Mouse (Mus musculus) urinary bladder, postnatal 4 days (tissue): ENCODE results near the gene Elobl.
A peak's percentile ranks its signal among the peaks of the same experiment; 100 is the strongest.

Experiments used
- DNase-seq, 2 experiments: peaks; one replicate each; pipeline ENCODE4 v3.0.0; 2021 to 2022; ENCODE audit warnings: low spot score in 2 of 2

Elobl gene

DNA sequence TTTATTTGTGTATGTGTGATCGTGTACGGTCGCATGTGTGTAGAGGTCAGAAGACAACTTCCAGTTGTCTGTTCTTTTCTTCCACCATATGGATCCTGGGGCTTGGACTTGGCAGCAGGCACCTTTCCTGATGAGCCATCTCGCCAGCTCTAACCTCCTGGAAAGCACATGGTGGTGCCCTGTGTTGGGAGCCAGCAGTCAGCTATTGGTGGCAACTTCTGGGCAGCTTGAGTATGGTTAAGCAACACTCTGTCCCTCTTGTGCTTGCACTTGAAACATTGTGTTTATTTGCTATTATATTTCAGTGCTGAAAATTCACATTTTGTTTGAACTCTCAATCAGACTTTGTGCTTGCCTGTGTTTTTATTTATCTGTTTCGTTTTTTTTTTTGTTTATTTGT lies 22.2 kb upstream of the Elobl start:
- no peak for DNase-seq

DNA sequence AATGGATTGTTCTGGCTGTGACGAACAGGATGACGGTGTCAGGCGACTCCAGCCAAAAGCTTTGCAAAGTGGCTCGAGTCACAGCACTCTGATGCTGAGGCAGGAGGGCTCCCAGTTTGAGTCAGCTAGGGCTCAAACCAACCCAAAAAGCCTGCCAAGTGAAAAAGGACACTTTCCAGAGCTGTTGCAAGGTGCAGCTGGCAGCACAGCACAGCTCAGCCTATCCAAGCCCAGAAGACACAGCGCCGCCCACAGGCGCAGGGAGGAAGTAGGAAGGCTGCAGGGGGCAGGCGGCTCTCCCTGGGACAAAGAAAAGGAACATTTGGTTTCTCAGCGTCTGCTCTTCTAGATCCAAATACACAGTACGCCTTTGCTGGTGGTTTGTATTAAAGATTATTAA lies 19.9 kb upstream of the Elobl start:
- DNase-seq = no peak

DNA sequence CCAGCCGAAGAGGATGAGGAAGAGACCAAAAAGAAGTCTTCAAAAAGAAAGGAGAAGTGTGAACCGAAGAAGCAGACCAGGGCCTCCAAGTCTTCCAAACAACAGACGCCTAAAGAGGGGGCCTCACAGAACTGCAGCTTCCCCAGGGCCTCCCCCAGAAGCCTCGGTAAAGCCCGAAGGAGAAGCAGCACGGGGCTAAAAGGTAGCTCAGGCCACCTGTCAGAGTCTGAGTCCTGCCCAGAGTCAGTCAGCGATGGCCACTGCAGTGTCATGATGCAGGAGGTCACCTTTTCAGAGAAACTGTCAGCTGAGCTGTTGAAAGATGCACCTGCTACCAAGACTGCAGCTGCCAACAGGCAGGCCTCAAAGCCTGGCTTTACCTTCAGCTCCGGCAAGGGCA lies 14.6 kb upstream of the Elobl start:
- no peak for DNase-seq

DNA sequence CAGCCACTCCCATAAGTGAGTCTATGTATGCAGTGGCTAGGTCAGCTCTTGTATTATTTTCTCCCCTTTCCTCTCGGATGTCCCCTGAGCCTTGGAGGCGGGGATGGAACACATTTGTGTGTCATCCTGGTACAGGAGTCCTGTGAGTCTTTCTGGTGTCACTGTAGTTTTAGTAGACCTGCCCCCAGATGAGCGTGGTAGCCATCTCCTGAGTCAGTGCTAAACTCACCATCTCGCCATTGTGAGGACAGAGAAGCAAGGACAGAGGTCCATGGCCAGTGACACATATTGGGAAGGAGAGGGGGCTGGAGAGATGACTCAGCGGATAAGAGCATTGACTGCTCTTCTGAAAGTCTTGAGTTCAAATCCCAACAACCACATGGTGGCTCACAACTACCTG lies 10.5 kb upstream of the Elobl start:
- DNase-seq = no peak

DNA sequence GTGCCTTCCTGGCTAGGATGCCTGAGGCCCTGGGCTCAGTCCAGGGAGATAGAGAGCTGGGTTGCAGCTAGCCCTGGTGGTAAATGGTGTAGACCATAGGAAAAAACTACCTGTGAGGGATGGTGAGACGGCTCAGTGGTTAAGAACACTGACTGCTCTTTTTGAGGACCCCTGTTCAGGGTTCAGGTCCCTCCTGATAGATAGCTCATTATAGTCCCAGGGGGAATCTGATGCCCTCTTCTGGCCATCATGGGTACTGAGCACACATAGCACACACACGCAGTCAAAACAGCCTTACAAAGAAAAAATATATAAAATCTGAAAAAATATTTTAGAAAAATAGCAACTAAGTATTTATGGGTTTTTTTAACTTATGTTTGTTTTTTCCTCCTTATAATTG lies 9.6 kb upstream of the Elobl start:
- no peak for DNase-seq

DNA sequence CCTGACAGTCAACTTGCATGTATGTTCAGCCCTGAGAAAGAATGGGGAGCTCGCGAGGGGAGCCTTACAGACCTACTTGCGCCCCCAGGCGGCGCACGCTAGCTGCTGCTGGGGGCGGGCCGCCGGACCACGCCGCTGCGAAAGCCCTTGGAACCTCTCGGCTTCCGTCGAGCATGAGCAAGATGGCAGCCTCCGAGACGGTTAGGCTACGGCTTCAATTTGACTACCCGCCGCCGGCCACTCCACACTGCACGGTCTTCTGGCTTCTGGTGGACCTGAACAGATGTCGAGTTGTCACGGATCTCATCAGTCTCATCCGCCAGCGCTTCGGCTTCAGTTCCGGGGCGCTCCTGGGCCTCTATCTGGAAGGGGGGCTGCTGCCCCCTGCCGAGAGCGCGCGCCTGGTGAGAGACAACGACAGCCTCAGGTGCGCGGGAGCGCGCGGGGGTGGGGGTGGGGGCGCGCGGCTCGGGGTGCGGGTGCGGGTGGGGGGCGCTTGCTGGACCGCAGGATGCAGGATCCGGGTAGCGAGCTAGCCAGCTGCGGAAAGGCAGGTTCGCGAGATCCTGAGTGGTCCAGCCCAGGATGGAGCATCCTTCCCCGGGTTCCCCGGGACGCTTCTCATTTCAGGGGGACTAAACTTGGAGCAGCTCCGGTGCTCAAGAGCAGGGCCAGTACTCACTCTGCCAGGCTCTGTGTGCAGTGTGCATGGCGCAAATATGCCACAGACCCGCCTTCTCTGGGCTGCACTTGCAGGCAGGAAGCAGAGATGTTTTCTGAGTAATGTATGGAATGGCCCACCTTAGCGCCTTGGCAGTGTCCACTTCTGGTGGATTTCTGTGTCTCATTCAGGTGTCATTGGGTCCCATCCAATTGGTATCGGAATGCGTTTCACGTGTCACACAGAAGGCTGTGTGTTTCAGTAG lies 7.3 kb upstream of the Elobl start:
- peak; percentile 87 to 92 for DNase-seq

DNA sequence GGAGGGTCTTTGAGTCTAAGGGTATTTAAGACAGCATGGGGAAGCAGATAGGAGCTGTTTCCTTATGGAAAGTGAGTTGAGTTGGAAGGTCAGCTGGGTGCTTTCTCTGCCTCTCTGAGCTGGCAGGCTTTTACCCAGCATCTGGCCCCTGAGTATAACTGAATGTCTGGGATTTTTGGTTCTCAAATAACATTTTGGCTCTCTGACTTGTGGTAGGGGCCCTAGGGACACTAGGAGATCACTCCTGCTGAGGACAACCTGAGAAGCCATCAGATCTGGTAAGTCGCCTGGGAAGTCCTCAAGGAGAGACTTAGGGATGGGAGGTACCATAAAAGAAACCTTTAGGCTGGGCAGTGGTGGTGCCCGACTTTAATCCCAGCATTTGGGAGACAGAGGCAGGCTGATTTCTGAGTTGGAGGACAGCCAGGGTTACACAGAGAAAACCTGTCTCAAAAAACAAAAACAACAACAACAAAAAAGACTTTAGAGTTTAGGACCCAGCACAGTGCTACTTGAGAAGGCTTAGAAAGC lies 3.5 kb upstream of the Elobl start, which contains the start of gene Coil:
Gene Coil, plus strand, starts transcription at position 51 of the 531 bp plus-strand sequence.
- DNase-seq = peak; percentile 41 to 72

DNA sequence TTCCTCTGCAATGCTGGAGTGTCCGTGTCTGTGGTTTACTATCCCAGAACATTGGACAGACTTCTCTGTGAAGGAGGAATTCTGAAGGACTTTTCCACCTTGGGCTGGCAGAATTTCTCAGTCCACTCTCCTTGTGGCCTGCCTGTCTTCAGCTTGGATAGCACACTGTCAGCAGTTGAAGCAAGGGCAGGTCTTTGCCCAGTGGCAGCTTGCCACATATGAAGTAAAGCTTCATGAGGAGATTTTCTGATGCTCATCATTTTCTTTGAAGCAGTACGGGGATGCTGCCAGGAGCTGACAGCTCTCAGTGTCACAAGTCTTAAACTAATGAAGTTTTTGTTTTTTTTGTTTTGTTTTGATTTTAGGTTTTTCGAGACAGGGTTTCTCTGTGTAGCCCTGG lies 7.9 kb downstream of the Elobl start:
- no peak for DNase-seq

DNA sequence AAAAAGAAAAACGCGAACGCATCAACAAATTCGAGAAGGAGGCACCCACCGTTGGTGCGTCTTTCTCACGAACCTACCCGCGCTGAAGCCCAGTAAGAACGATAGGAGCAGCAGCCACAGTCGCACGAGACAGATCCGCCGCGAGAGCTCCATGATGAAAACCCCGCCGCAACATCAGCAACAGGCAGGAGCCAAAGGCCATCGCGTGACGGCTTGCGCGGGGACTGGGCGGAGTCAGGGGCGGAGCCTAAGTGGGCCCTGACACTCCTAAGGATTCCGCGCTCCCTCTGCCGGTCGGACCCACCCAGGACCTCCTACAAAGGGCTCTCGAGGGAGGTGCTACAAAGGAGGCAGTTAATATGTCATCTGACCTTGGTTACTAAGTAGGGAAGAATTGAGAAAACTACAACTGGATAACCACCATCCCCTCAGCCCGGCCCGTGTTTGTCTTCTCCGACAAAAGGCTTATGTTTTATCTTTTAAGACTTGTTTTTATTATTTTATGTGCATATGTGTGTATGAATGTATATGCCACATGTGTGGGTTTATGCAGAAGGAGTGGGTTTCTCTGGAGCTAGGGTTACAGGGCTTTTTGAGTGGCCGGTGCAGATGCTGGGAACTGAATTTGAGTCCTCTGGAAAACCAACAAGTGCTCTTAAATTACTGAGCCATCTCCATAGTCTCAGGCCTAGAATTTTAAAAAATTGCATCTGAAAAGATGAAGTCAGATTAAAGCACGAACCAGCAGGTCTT lies 11.3 kb downstream of the Elobl start, which contains the start of gene Scpep1:
Gene Scpep1, minus strand, starts transcription at position 249 of the 753 bp plus-strand sequence.
- DNase-seq = peak; percentile 94 to 96

DNA sequence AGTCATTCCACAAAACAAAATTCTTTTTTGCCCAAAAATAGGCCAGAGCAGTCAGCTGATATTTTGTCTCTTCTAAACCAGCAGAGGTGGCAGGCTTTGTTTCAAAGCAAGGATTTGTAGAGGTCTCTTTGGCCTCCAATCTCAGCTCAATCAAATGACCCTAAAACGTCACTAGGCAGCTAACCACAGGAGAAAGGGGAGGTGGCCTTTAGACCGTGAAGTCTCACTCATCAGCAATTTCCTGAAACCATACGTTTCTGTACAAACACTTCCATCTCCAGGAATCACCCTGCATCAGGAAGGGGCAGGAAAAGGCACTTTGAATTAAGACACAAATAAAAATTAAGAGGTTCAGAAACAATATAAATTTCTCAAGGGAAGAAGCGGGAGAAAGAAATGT lies 11.9 kb downstream of the Elobl start:
- no peak for DNase-seq

DNA sequence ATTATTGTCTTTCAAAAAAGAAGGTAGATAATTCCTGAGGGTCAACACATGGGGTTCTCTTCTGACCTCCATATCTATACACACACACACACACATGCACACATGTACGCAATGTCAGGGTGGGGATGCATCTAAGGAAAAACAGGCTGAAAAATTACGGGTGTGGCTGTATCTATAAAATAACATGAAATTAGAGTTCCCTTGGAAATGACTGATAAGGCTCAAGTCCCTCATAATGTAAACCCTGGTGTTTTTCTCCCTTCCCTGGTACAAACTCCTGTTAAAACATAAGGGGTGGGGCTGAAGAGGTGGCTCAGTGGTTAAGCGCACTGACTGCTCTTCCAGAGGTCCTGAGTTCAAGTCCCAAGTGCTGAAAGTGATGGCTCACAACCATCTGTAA lies 13.1 kb downstream of the Elobl start:
- no peak for DNase-seq

DNA sequence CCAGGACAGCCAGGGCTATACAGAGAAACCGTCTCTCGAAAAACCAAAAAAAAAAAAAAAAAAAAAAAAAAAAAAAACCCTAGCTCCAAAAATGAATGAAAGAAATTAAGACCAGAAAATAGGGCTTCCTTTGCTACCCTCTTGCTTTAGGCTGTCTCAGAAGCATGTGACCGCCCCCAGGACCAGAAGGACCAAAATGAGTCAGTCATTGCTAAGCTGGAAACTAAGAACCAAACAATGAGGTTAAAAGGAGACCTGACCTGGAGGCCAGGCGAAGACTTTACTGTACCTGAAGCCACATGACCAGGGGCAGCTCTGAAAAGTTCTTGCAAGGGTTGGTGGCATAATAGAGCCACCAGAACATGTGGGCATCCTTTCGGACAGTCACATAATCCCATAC lies 14.6 kb downstream of the Elobl start:
- DNase-seq = no peak

DNA sequence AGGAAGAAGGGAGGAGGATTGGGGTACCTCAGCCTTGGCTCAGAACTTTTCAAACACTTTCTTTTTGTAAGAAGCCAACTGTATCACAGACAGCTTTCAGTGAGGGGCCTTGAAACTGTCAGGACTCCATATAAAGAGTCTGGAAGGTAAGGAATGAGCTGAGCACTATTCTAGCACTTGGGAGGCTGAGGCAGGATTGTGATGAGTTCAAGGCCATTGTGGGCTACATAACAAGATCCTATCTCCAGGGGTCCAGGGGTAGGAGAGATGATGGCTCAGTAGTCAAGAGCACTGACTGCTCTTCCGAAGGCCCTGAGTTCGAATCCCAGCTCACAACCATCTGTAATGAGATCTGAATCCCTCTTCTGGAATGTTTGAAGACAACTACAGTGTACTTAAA lies 15.2 kb downstream of the Elobl start:
- DNase-seq = no peak

DNA sequence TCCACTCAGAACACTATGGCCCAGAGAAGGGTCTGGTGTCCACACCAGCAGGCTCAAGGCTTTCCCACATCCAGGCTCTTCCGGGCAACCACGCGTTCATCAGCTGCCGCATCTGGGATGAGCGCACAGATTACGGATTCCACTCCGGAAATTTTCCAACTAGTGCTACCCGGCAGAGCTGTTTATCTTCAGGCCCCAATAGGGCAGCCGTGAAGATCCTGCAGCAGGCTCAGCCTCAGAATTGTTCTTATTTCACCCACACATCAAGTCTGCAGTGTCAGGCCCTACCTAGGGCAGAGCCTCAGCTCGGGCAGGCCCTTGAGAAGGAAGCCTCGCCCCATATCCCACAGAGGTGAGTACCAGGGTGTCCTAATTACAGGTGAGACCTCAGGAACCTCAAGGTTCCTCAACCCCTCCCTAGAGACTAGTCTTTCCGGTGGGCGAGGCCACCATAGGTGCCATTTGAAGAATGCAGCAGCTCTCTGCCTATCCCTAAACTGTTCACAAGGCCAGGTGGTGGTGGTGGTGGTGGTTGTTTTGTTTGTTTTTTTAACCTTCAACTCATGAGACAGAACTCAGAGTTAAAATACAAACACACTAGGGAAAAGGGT lies 16.0 kb downstream of the Elobl start:
- no peak for DNase-seq

DNA sequence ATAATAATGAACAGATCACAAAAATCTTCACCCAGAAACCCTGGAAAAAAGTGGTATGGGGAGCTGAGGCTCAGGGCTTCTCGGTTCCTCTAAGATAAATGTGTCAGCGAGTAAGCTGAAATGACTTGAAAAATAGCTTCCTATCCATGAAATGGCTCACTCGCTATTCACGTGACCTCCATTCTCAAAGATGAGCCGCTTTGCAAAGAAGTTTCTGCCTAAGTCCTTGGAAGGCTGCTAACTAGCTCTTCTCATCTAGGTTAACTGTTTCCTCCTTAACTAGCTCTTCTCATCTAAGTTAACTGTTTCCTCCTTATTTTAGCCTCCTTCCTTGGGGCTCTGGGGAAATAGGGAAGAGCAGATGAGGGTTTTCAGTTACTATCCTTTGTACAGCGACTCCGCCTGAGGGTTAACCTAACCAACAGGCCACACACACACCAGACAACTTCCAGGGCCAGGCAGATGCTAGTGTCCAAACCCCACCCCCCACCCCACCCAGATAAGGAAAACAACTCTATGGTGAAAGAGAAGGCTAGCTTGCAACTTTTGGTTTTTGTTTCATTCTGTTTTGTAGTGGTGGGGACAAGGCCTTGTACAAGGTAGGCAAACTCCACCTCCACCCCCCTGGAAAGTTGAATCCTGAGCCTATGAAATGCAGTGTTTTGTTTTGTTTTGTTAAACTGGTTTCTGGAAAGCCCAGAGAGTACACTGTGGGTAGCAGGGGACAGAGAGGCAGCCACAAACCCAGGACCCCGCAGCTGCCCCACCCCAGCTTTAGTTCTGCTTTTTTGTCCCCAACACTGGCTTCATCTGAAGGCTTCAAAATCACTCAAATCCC lies 16.7 kb downstream of the Elobl start:
- no peak for DNase-seq

DNA sequence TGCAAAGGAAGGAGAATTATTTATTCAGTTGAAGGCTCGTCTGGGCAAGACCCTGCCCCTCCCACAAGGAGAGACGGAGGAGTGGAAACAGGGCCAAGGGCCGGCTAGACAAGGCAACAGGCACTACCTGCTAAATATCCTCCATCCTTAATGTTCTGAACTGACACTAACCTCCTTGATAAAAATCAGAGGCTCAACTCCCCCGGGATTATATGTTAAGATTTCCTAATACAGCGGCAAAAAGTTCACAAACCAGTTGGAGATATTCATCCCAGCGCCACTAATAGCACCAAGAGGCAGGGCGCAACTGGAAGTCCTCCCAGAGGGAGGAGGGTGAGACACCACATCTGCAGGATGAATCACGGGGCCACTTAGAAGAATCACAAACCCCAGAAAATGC lies 17.8 kb downstream of the Elobl start:
- no peak for DNase-seq

DNA sequence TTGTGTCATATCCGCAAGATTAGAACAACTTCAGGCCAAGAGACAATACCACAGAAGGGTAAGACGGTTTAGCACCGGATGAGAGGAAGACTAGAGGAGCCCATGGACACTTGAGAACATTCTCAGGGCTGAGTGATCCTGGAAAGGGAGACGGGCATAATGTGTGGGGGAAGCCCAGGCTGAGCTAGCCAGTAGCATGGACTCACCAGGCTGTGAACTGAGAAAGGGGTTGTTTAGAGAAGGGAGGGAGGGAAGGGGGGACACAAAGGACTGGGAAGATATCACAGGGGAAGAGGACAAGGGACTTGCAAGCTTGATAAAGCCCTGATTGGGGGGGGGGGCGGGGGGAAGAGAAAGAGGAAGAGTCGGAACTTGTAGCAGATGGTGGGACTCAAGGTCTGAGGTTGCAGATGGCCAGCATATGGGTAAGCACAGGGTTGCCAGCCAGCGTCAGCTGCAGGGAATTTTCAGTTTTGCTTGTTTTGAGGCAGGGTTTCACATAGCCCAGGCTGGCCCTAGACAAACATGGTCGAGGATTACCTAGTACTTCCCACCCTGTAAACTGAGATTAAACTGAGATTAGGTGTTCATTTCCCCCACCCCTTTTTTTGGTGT lies 20.7 kb downstream of the Elobl start:
- no peak for DNase-seq

DNA sequence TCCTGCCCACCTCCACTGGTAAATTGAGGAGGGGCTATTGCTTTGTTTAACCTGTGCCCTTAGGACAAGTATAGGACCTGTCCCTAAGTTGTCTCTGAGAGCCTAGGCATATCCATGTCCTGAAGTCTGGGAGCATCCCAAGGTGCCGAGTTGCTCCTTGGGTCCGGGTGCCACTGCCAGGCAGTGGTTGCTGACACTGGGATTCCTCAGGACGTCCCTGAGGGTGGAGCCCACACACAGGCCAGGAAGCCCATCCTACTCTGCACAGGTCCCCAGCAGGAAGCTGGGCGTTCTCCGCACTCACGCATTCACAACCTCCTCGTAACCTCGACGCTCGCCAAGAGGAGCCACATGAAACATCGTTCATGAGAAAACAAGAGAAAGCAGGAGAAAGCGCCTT lies 25.2 kb downstream of the Elobl start:
- no peak for DNase-seq

DNA sequence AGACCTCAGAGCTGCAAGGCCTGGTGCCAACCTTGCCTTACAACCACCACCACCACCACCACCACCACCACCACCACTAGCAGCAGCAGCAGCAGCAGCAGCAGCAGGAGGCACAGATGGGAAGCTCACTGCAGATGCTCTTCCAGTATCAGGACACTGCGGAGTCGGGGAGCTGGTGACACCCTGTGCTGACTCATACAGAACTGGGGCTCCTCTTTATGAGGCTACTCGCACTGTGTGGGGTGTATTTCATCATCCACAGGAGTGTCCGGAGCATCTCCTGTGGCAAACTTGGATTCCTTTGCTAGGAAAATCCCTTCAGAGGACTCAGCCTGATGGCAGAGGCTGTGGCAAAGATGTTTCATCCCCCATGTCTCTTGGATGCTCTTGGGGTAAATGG lies 27.1 kb downstream of the Elobl start:
- no peak for DNase-seq

DNA sequence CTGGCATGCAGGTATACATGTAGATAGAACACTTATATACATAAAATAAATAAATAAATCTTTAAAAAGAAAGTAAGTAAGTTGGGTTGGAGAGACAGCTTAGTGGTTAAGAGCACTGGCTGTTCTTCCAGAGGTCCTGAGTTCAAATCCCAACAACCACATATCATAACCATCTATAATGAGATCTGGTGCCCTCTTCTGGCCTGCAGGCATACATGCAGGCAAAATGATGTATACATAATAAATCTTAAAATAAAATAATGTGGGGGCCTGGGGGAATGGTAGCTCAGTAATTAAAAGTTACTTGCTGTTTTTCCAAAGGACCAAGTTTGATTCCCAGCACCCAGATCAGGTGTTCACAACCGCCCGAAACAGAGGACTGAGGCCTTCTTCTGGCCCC lies 28.0 kb downstream of the Elobl start:
- DNase-seq = no peak

DNA sequence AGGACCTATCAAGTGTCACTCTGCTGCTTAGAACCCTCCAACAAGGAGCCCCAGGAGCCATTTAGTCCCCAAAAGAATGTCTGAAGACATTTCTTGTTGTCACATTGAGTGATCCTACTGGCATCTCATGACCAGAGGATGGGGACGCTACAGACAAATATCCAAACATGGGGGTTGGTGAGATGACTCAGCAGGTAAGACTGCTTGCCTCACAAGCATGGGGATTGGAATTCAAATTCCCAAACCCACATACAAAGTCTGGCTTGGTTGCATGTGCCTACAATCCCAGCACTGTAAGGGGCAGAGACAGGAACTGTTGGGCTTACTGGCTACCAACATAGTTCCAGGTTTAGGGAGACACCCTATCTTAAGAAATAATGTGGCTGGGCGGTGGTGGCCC lies 28.8 kb downstream of the Elobl start:
- DNase-seq = no peak
